Mouse (Mus musculus): ENCODE measurements around the gene Trabd.

GRCm38 (mm10) chr15:89060032-89060681, 14.8 kb upstream of the Trabd start:
- TF ChIP-seq CTCF (conservative IDR thresholded peaks at IDR 0.05; ENCODE audit: low read length) (no peak), POU5F1 (IDR thresholded peaks at IDR 0.05; ENCODE audit: borderline replicate concordance, low read length) (no peak), NANOG (IDR thresholded peaks at IDR 0.05; ENCODE audit: borderline replicate concordance, low read length) (no peak)

Data from E14TG2a.4 (cell line).